Mouse (Mus musculus): ENCODE results near the gene Cd5l. TPM values are rescaled to one million over a fixed set of nuclear protein-coding genes. Genes with fewer than 3 reads are reported as not detected.
"Not testable (repeated sequence)": the region's sequence is repeated elsewhere in the genome, so short reads cannot be mapped to it uniquely, and the experiment has no call there.

Gene Cd5l
- polyA plus RNA-seq (2012; fragmentation: generic; extraction: Trizol) = not detected

GRCm38 (mm10) chr3:87357581-87357980, at the start of gene Cd5l:
TSS of gene Cd5l (plus strand) at chr3:87357881.
- Histone ChIP-seq H3K4me2 (ENCODE audit: low read depth) (no peak within 1 kb of the TSS), H3K4me3 (no peak within 1 kb of the TSS), H3ac (ENCODE audit: control insufficient read depth, insufficient read length) (no peak within 1 kb of the TSS), H3K36me3 (ENCODE audit: control insufficient read depth, insufficient read depth) (no peaks in the 10 kb centered on the region), H3K79me2 (ENCODE audit: control insufficient read depth, insufficient read depth) (no peaks in the 10 kb centered on the region), H3K27me3 (ENCODE audit: control insufficient read depth, insufficient read depth, insufficient read length) (no peaks in the 10 kb centered on the region)
- TF ChIP-seq POLR2A (IDR thresholded peaks at IDR 0.05; ENCODE audit: insufficient read length, low read depth) (no peak), SRF (IDR thresholded peaks at IDR 0.05; ENCODE audit: control insufficient read depth, insufficient read length, low read depth) (no peak), E2F4 (IDR thresholded peaks at IDR 0.05; ENCODE audit: insufficient read depth) (no peak), TCF12 (IDR thresholded peaks at IDR 0.05; ENCODE audit: insufficient read depth, poor library complexity, severe bottlenecking) (no peak), MYOG (IDR thresholded peaks at IDR 0.05; ENCODE audit: control insufficient read depth in 1 of 3, insufficient read depth in 1 of 3, insufficient read length in 2 of 3, low read depth in 2 of 3) (no peak), USF1 (IDR thresholded peaks at IDR 0.05; ENCODE audit: low read depth) (no peak), MYOD1 (IDR thresholded peaks at IDR 0.05; ENCODE audit: control insufficient read depth in 1 of 3, insufficient read length in 2 of 3, low read depth in 2 of 3) (no peak), MAX (IDR thresholded peaks at IDR 0.05; ENCODE audit: low read depth) (no peak), REST (IDR thresholded peaks at IDR 0.05; ENCODE audit: insufficient read depth, insufficient read length) (no peak), CEBPB (IDR thresholded peaks at IDR 0.05; ENCODE audit: insufficient read depth, poor library complexity, severe bottlenecking) (no peak), POLR2AphosphoS2 (IDR thresholded peaks at IDR 0.05; ENCODE audit: insufficient read length, low read depth) (no peak), TCF3 (IDR thresholded peaks at IDR 0.05; ENCODE audit: insufficient read length, low read depth) (no peak)

GRCm38 (mm10) chr3:87309922-87310321, 47.8 kb upstream of the Cd5l start:
- Histone ChIP-seq H3K36me3 (ENCODE audit: control insufficient read depth, insufficient read depth) (no peaks in the 10 kb centered on the region), H3K27me3 (ENCODE audit: control insufficient read depth, insufficient read depth, insufficient read length) (no peaks in the 10 kb centered on the region), H3K79me2 (ENCODE audit: control insufficient read depth, insufficient read depth) (no peaks in the 10 kb centered on the region), H3K4me2 (ENCODE audit: low read depth) (no peak overlapping the region), H3K4me3 (no peak overlapping the region), H3ac (ENCODE audit: control insufficient read depth, insufficient read length) (no peak overlapping the region)
- no peak for TF ChIP-seq E2F4 (IDR thresholded peaks at IDR 0.05; ENCODE audit: insufficient read depth)
- no peak for TF ChIP-seq TCF3 (IDR thresholded peaks at IDR 0.05; ENCODE audit: insufficient read length, low read depth)
- TF ChIP-seq POLR2AphosphoS2 (IDR thresholded peaks at IDR 0.05; ENCODE audit: insufficient read length, low read depth) = no peak
- no peak for TF ChIP-seq MYOD1 (IDR thresholded peaks at IDR 0.05; ENCODE audit: control insufficient read depth in 1 of 3, insufficient read length in 2 of 3, low read depth in 2 of 3)
- no peak for TF ChIP-seq TCF12 (IDR thresholded peaks at IDR 0.05; ENCODE audit: insufficient read depth, poor library complexity, severe bottlenecking)
- no peak for TF ChIP-seq POLR2A (IDR thresholded peaks at IDR 0.05; ENCODE audit: insufficient read length, low read depth)
- no peak for TF ChIP-seq CEBPB (IDR thresholded peaks at IDR 0.05; ENCODE audit: insufficient read depth, poor library complexity, severe bottlenecking)
- no peak for TF ChIP-seq MAX (IDR thresholded peaks at IDR 0.05; ENCODE audit: low read depth)
- no peak for TF ChIP-seq USF1 (IDR thresholded peaks at IDR 0.05; ENCODE audit: low read depth)

- Histone ChIP-seq H3K79me2 (ENCODE audit: control insufficient read depth, insufficient read depth) (no peaks in the 10 kb centered on the region), H3K4me2 (ENCODE audit: low read depth) (no peak overlapping the region)
- TF ChIP-seq MAX (IDR thresholded peaks at IDR 0.05; ENCODE audit: low read depth) (no peak), POLR2AphosphoS2 (IDR thresholded peaks at IDR 0.05; ENCODE audit: insufficient read length, low read depth) (no peak), POLR2A (IDR thresholded peaks at IDR 0.05; ENCODE audit: insufficient read length, low read depth) (no peak), E2F4 (IDR thresholded peaks at IDR 0.05; ENCODE audit: insufficient read depth) (no peak), USF1 (IDR thresholded peaks at IDR 0.05; ENCODE audit: low read depth) (no peak), CEBPB (IDR thresholded peaks at IDR 0.05; ENCODE audit: insufficient read depth, poor library complexity, severe bottlenecking) (no peak)
Observed at GRCm38 (mm10) chr3:87322557-87322956, 35.1 kb upstream of the Cd5l start.

DNA sequence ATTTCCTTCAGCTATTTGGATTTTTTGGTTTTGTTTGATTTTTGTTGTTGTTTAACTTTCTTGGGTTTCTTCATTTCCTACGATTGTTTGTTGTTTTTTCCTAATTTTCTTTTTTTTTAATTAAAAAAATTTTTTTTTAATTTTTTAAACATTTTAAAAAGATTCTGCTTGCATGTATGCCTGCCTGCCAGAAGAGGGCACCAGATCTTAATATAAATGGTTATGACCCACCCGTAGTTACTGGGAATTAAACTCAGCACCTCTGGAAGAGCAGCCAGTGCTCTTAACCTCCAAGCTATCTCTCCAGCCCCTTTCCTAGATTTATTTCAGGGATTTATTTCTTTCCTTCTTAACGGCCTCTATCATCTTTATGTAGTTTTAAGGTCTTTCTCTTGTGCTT, 33.9 kb upstream of the Cd5l start:
- no peak for TF ChIP-seq TCF3 (IDR thresholded peaks at IDR 0.05; ENCODE audit: insufficient read length, low read depth)
- TF ChIP-seq TCF12 (IDR thresholded peaks at IDR 0.05; ENCODE audit: insufficient read depth, poor library complexity, severe bottlenecking) = no peak
- H3ac ChIP-seq (ENCODE audit: control insufficient read depth, insufficient read length) = no peak overlapping the region
- H3K4me2 ChIP-seq (ENCODE audit: low read depth) = no peak overlapping the region
- H3K79me2 ChIP-seq (ENCODE audit: control insufficient read depth, insufficient read depth) = no peaks in the 10 kb centered on the region
- H3K27me3 ChIP-seq (ENCODE audit: control insufficient read depth, insufficient read depth, insufficient read length) = no peaks in the 10 kb centered on the region
- H3K36me3 ChIP-seq (ENCODE audit: control insufficient read depth, insufficient read depth) = no peaks in the 10 kb centered on the region
- no peak overlapping the region for H3K4me3 ChIP-seq

More at GRCm38 (mm10) chr3:87322557-87322956, 35.1 kb upstream of the Cd5l start:
- Histone ChIP-seq H3K36me3 (ENCODE audit: control insufficient read depth, insufficient read depth) (no peaks in the 10 kb centered on the region), H3K4me3 (no peak overlapping the region), H3ac (ENCODE audit: control insufficient read depth, insufficient read length) (no peak overlapping the region), H3K27me3 (ENCODE audit: control insufficient read depth, insufficient read depth, insufficient read length) (no peaks in the 10 kb centered on the region)

- H3K27me3 ChIP-seq (ENCODE audit: control insufficient read depth, insufficient read depth, insufficient read length) = no peaks in the 10 kb centered on the region
- H3K36me3 ChIP-seq (ENCODE audit: control insufficient read depth, insufficient read depth) = no peaks in the 10 kb centered on the region
- H3K4me2 ChIP-seq (ENCODE audit: low read depth) = no peak overlapping the region
- TF ChIP-seq MYOD1 (IDR thresholded peaks at IDR 0.05; ENCODE audit: control insufficient read depth in 1 of 3, insufficient read length in 2 of 3, low read depth in 2 of 3) (no peak), POLR2A (IDR thresholded peaks at IDR 0.05; ENCODE audit: insufficient read length, low read depth) (no peak), USF1 (IDR thresholded peaks at IDR 0.05; ENCODE audit: low read depth) (no peak), SRF (IDR thresholded peaks at IDR 0.05; ENCODE audit: control insufficient read depth, insufficient read length, low read depth) (no peak), TCF3 (IDR thresholded peaks at IDR 0.05; ENCODE audit: insufficient read length, low read depth) (no peak), REST (IDR thresholded peaks at IDR 0.05; ENCODE audit: insufficient read depth, insufficient read length) (no peak), TCF12 (IDR thresholded peaks at IDR 0.05; ENCODE audit: insufficient read depth, poor library complexity, severe bottlenecking) (no peak), CEBPB (IDR thresholded peaks at IDR 0.05; ENCODE audit: insufficient read depth, poor library complexity, severe bottlenecking) (no peak), MAX (IDR thresholded peaks at IDR 0.05; ENCODE audit: low read depth) (no peak), E2F4 (IDR thresholded peaks at IDR 0.05; ENCODE audit: insufficient read depth) (no peak), POLR2AphosphoS2 (IDR thresholded peaks at IDR 0.05; ENCODE audit: insufficient read length, low read depth) (no peak), MYOG (IDR thresholded peaks at IDR 0.05; ENCODE audit: control insufficient read depth in 1 of 3, insufficient read depth in 1 of 3, insufficient read length in 2 of 3, low read depth in 2 of 3) (no peak)
- H3K79me2 ChIP-seq (ENCODE audit: control insufficient read depth, insufficient read depth) = no peaks in the 10 kb centered on the region
- H3K4me3 ChIP-seq = no peak overlapping the region
- H3ac ChIP-seq (ENCODE audit: control insufficient read depth, insufficient read length) = no peak overlapping the region
Observed at GRCm38 (mm10) chr3:87337899-87338298, 19.8 kb upstream of the Cd5l start.

GRCm38 (mm10) chr3:87350992-87351391, 6.7 kb upstream of the Cd5l start:
- H3K27me3 ChIP-seq (ENCODE audit: control insufficient read depth, insufficient read depth, insufficient read length); H3K36me3 ChIP-seq (ENCODE audit: control insufficient read depth, insufficient read depth); H3ac ChIP-seq (ENCODE audit: control insufficient read depth, insufficient read length); H3K79me2 ChIP-seq (ENCODE audit: control insufficient read depth, insufficient read depth); H3K4me2 ChIP-seq (ENCODE audit: low read depth); H3K4me3 ChIP-seq: not testable (repeated sequence)

Data from myocyte (in vitro differentiated cells).